Mouse (Mus musculus): ENCODE data around the gene Maml3. TPM values are rescaled to one million over a fixed set of nuclear protein-coding genes. Genes with fewer than 3 reads are reported as not detected.
A peak's percentile ranks its signal among the peaks of the same experiment; 100 is the strongest.

Maml3 gene
- polyA plus RNA-seq, 1 experiment from 2014 or later = 0.65 TPM

GRCm38 (mm10) chr3:51700123-51700522, 404.8 kb downstream of the Maml3 start:
- Histone ChIP-seq H3K9ac (replicated peaks) (no peak overlapping the region), H3K4me3 (ENCODE audit: low read depth, low read length) (no peak overlapping the region), H3K4me2 (ENCODE audit: low read depth, low read length) (no peak overlapping the region), H3K4me1 (ENCODE audit: insufficient read depth) (peaks cover 16% of the 10 kb centered on the region), H3K27me3 (ENCODE audit: insufficient read depth, low read length) (no peaks in the 10 kb centered on the region), H3K27ac (ENCODE audit: low read depth) (no peak overlapping the region), H3K36me3 (replicated peaks; ENCODE audit: insufficient read depth, low read length) (no peaks in the 10 kb centered on the region), H3K9me3 (ENCODE audit: low read length) (no peaks in the 10 kb centered on the region)
- 84% methylated on average over 4 of the region's 4 CpGs for WGBS (ENCODE audit: insufficient replicate concordance)
- DNase-seq (no peak), ATAC-seq (no peak)
- TF ChIP-seq EP300 (IDR thresholded peaks at IDR 0.05; ENCODE audit: low read depth) = no peak
- TF ChIP-seq CTCF (IDR thresholded peaks at IDR 0.05; ENCODE audit: low read depth) = no peak

GRCm38 (mm10) chr3:51697931-51698330, 406.9 kb downstream of the Maml3 start:
- TF ChIP-seq CTCF (IDR thresholded peaks at IDR 0.05; ENCODE audit: low read depth) = no peak
- TF ChIP-seq EP300 (IDR thresholded peaks at IDR 0.05; ENCODE audit: low read depth) = no peak
- H3K4me2 ChIP-seq (ENCODE audit: low read depth, low read length) = no peak overlapping the region
- no peak overlapping the region for H3K9ac ChIP-seq (replicated peaks)
- H3K36me3 ChIP-seq (replicated peaks; ENCODE audit: insufficient read depth, low read length) = no peaks in the 10 kb centered on the region
- no peak overlapping the region for H3K4me3 ChIP-seq (ENCODE audit: low read depth, low read length)
- DNase-seq (no peak), ATAC-seq (no peak)
- H3K27ac ChIP-seq (ENCODE audit: low read depth) = no peak overlapping the region
- H3K9me3 ChIP-seq (ENCODE audit: low read length) = no peaks in the 10 kb centered on the region
- H3K27me3 ChIP-seq (ENCODE audit: insufficient read depth, low read length) = no peaks in the 10 kb centered on the region
- peaks cover 16% of the 10 kb centered on the region for H3K4me1 ChIP-seq (ENCODE audit: insufficient read depth)
- WGBS (ENCODE audit: insufficient replicate concordance) = 74% methylated on average over 3 of the region's 3 CpGs

- H3K27ac ChIP-seq (ENCODE audit: low read depth) = no peak overlapping the region
- WGBS (ENCODE audit: insufficient replicate concordance) = 76% methylated on average over 3 of the region's 3 CpGs
- ATAC-seq = no peak
These were observed 409.2 kb downstream of the Maml3 start for GRCm38 (mm10) chr3:51695713-51696112.

DNA sequence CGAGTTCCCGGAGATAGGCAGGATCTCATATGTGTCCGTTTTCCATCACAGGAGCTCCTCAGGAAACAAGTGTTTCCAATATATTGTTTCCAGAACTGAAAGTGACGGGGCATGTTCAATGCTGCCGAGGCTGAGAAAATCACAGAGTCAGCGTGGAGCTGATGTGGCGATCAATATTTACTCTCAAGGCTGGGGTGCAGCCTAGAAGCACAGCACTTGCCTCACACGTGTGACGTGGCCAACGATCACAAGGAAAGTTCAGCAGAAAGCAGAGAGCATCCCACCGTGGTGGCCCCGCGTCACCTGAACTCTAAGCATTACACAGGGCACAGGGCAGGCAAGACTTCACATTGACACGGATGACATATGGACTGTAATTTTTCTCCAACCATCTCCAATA, 410.3 kb downstream of the Maml3 start:
- WGBS (ENCODE audit: insufficient replicate concordance) = 79% methylated on average over 14 of the region's 14 CpGs
- ATAC-seq (no peak), DNase-seq (no peak)
- TF ChIP-seq EP300 (IDR thresholded peaks at IDR 0.05; ENCODE audit: low read depth) (no peak), CTCF (IDR thresholded peaks at IDR 0.05; ENCODE audit: low read depth) (no peak)
- Histone ChIP-seq H3K4me1 (ENCODE audit: insufficient read depth) (no peaks in the 10 kb centered on the region), H3K9me3 (ENCODE audit: low read length) (no peaks in the 10 kb centered on the region), H3K36me3 (replicated peaks; ENCODE audit: insufficient read depth, low read length) (peaks cover 10% of the 10 kb centered on the region), H3K27ac (ENCODE audit: low read depth) (no peak overlapping the region), H3K4me2 (ENCODE audit: low read depth, low read length) (no peak overlapping the region), H3K27me3 (ENCODE audit: insufficient read depth, low read length) (no peaks in the 10 kb centered on the region), H3K9ac (replicated peaks) (no peak overlapping the region), H3K4me3 (ENCODE audit: low read depth, low read length) (no peak overlapping the region)

More at GRCm38 (mm10) chr3:51695713-51696112, 409.2 kb downstream of the Maml3 start:
- Histone ChIP-seq H3K4me3 (ENCODE audit: low read depth, low read length) (no peak overlapping the region), H3K36me3 (replicated peaks; ENCODE audit: insufficient read depth, low read length) (no peaks in the 10 kb centered on the region), H3K9me3 (ENCODE audit: low read length) (no peaks in the 10 kb centered on the region), H3K4me2 (ENCODE audit: low read depth, low read length) (no peak overlapping the region), H3K9ac (replicated peaks) (no peak overlapping the region), H3K4me1 (ENCODE audit: insufficient read depth) (peaks cover under 1% of the 10 kb centered on the region), H3K27me3 (ENCODE audit: insufficient read depth, low read length) (no peaks in the 10 kb centered on the region)
- TF ChIP-seq EP300 (IDR thresholded peaks at IDR 0.05; ENCODE audit: low read depth) = no peak
- no peak for TF ChIP-seq CTCF (IDR thresholded peaks at IDR 0.05; ENCODE audit: low read depth)
- DNase-seq = no peak

DNA sequence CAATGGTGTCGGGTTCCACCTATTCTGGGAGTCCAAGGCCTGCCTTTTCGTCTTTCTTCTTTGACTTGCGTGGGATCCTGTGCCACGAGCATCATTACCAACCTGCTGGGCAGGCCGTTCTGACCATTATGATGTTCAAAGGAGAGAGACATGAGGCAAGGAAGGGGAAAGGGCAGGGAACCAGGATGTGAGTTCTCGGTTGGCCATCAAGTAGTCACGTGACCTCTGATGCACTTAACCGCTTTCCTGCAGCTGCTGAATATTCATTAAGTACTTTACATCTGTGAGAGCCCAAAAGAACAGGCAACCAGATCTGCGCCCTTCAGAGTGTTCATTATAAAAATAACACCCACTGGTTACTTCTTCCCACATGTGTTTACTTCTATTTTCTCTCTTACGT, 411.7 kb downstream of the Maml3 start:
- Histone ChIP-seq H3K4me3 (ENCODE audit: low read depth, low read length) (no peak overlapping the region), H3K4me2 (ENCODE audit: low read depth, low read length) (no peak overlapping the region), H3K9ac (replicated peaks) (no peak overlapping the region), H3K27ac (ENCODE audit: low read depth) (no peak overlapping the region), H3K36me3 (replicated peaks; ENCODE audit: insufficient read depth, low read length) (peaks cover 11% of the 10 kb centered on the region), H3K4me1 (ENCODE audit: insufficient read depth) (no peaks in the 10 kb centered on the region), H3K27me3 (ENCODE audit: insufficient read depth, low read length) (no peaks in the 10 kb centered on the region), H3K9me3 (ENCODE audit: low read length) (no peaks in the 10 kb centered on the region)
- WGBS (ENCODE audit: insufficient replicate concordance) = 86% methylated on average over 10 of the region's 10 CpGs
- DNase-seq (no peak), ATAC-seq (no peak)
- TF ChIP-seq CTCF (IDR thresholded peaks at IDR 0.05; ENCODE audit: low read depth) (no peak), EP300 (IDR thresholded peaks at IDR 0.05; ENCODE audit: low read depth) (no peak)

DNA sequence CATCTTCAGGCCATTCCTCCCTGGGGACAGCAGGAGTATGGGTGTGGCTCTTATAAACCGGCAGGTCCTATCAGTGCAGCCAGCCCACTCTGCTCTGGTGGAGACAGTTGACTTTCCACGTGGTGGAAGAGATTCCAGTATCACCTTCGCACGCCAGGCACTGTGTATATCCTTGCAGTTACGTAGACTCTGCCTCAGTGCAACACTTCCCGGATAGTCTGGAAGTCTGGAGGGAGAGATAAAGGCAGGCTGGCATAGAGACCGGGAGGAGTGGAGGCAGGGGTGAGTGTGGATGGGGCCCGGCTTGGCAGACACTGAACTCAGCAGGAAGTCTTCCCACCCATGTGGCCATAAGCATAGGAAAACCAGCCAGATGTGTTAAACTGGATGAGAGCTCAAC, 416.2 kb downstream of the Maml3 start:
- Histone ChIP-seq H3K4me2 (ENCODE audit: low read depth, low read length) (no peak overlapping the region), H3K27ac (ENCODE audit: low read depth) (no peak overlapping the region)

GRCm38 (mm10) chr3:51686791-51687190, 418.1 kb downstream of the Maml3 start:
- H3K4me1 ChIP-seq (ENCODE audit: insufficient read depth) = no peaks in the 10 kb centered on the region
- no peak for DNase-seq
- no peak overlapping the region for H3K4me2 ChIP-seq (ENCODE audit: low read depth, low read length)
- TF ChIP-seq CTCF (IDR thresholded peaks at IDR 0.05; ENCODE audit: low read depth) = no peak
- TF ChIP-seq EP300 (IDR thresholded peaks at IDR 0.05; ENCODE audit: low read depth) = no peak
- no peak for ATAC-seq
- H3K27me3 ChIP-seq (ENCODE audit: insufficient read depth, low read length) = no peaks in the 10 kb centered on the region
- 90% methylated on average over 6 of the region's 6 CpGs for WGBS (ENCODE audit: insufficient replicate concordance)
- no peak overlapping the region for H3K4me3 ChIP-seq (ENCODE audit: low read depth, low read length)
- H3K9me3 ChIP-seq (ENCODE audit: low read length) = no peaks in the 10 kb centered on the region
- no peak overlapping the region for H3K9ac ChIP-seq (replicated peaks)
- peaks cover 11% of the 10 kb centered on the region for H3K36me3 ChIP-seq (replicated peaks; ENCODE audit: insufficient read depth, low read length)
- H3K27ac ChIP-seq (ENCODE audit: low read depth) = no peak overlapping the region

More for the DNA sequence above, 416.2 kb downstream of the Maml3 start:
- H3K9ac ChIP-seq (replicated peaks) = no peak overlapping the region
- no peaks in the 10 kb centered on the region for H3K9me3 ChIP-seq (ENCODE audit: low read length)
- TF ChIP-seq CTCF (IDR thresholded peaks at IDR 0.05; ENCODE audit: low read depth) = no peak
- peak; percentile 93 for TF ChIP-seq EP300 (IDR thresholded peaks at IDR 0.05; ENCODE audit: low read depth)
- peak; percentile 97 for ATAC-seq
- H3K4me1 ChIP-seq (ENCODE audit: insufficient read depth) = no peaks in the 10 kb centered on the region
- no peak overlapping the region for H3K4me3 ChIP-seq (ENCODE audit: low read depth, low read length)
- H3K27me3 ChIP-seq (ENCODE audit: insufficient read depth, low read length) = no peaks in the 10 kb centered on the region
- DNase-seq = peak; percentile 32
- peaks cover 11% of the 10 kb centered on the region for H3K36me3 ChIP-seq (replicated peaks; ENCODE audit: insufficient read depth, low read length)
- WGBS (ENCODE audit: insufficient replicate concordance) = 47% methylated on average over 8 of the region's 8 CpGs
